In genomic region chr19:29185552-29186232, GRCm38 (mm10) we compare ENCODE assay signal across 12 mouse cellular contexts.
DNase-seq lines count a peak whose midpoint lies in the region; ATAC-seq and TF ChIP-seq lines count a peak whose summit lies in the region.
"Had no signal": no experiment of that assay in that cellular context is flagged by ENCODE, and none has a peak within 500 bp of the region (broad histone marks: within the 10 kb centered on the region; RNA-seq: fewer than 3 reads in every experiment).

No protein-coding gene starts in this region.

- no peaks in the 10 kb centered on the region for H3K4me1 ChIP-seq in intestine, postnatal 0 days (replicated peaks; ENCODE audit: control insufficient read depth, insufficient read depth, low read length)
- H3K4me1 ChIP-seq in intestine, embryonic 16.5 days (ENCODE audit: control insufficient read depth, insufficient read depth, low read length) = no peaks in the 10 kb centered on the region
- peaks cover 26% of the 10 kb centered on the region for H3K4me1 ChIP-seq in liver, embryonic 15.5 days (replicated peaks)
- H3K4me1 ChIP-seq: hindbrain, embryonic 13.5 days had no signal

- H3K4me3 ChIP-seq in intestine, postnatal 0 days (ENCODE audit: low read depth, low read length) = no peak overlapping the region
- H3K4me3 ChIP-seq in intestine, embryonic 16.5 days (ENCODE audit: low read length) = no peak overlapping the region
- H3K4me3 ChIP-seq in liver, embryonic 15.5 days (replicated peaks) = no peak overlapping the region
- H3K4me3 ChIP-seq: embryonic facial prominence, embryonic 13.5 days; hindbrain, embryonic 13.5 days; stomach, embryonic 15.5 days had no signal

- no peaks in the 10 kb centered on the region for H3K36me3 ChIP-seq in intestine, postnatal 0 days (ENCODE audit: control insufficient read depth, insufficient read depth)
- no peaks in the 10 kb centered on the region for H3K36me3 ChIP-seq in intestine, embryonic 16.5 days (ENCODE audit: control insufficient read depth, insufficient read depth, low read length)
- no peaks in the 10 kb centered on the region for H3K36me3 ChIP-seq in liver, embryonic 15.5 days (replicated peaks)
- H3K36me3 ChIP-seq: embryonic facial prominence, embryonic 13.5 days; hindbrain, embryonic 13.5 days; stomach, embryonic 15.5 days had no signal

- no peaks in the 10 kb centered on the region for H3K9me3 ChIP-seq in intestine, postnatal 0 days (ENCODE audit: control insufficient read depth)
- H3K9me3 ChIP-seq in intestine, embryonic 16.5 days (ENCODE audit: control insufficient read depth, low read length) = no peaks in the 10 kb centered on the region
- H3K9me3 ChIP-seq in liver, embryonic 15.5 days (replicated peaks) = no peaks in the 10 kb centered on the region
- H3K9me3 ChIP-seq: embryonic facial prominence, embryonic 13.5 days; hindbrain, embryonic 13.5 days; stomach, embryonic 15.5 days had no signal

- 54% methylated on average over 9 of the region's 9 CpGs for WGBS in intestine, postnatal 0 days
- 58% methylated on average over 9 of the region's 9 CpGs for WGBS in intestine, embryonic 16.5 days
- 31% methylated on average over 9 of the region's 9 CpGs for WGBS in liver, embryonic 15.5 days (ENCODE audit: insufficient replicate concordance)

- no peak for ATAC-seq in intestine, postnatal 0 days
- ATAC-seq in intestine, embryonic 16.5 days = no peak
- peak; percentile 72 for ATAC-seq in activated CD4-positive, CD25-positive, alpha-beta regulatory T cell, adult 4 months
- no peak for ATAC-seq in liver, embryonic 15.5 days (ENCODE audit: insufficient read depth)

- H3K9ac ChIP-seq in intestine, postnatal 0 days (ENCODE audit: low read depth, low read length) = no peak overlapping the region
- H3K9ac ChIP-seq in intestine, embryonic 16.5 days (ENCODE audit: low read depth, low read length) = no peak overlapping the region
- H3K9ac ChIP-seq in liver, embryonic 15.5 days = no peak overlapping the region
- H3K9ac ChIP-seq: embryonic facial prominence, embryonic 13.5 days; hindbrain, embryonic 13.5 days; stomach, embryonic 15.5 days had no signal

- TF ChIP-seq CTCF in intestine, postnatal 0 days (IDR thresholded peaks at IDR 0.05; ENCODE audit: low read depth) = no peak

- H3K27me3 ChIP-seq in intestine, postnatal 0 days (replicated peaks; ENCODE audit: control insufficient read depth, insufficient read depth, low read length) = no peaks in the 10 kb centered on the region
- H3K27me3 ChIP-seq in intestine, embryonic 16.5 days (replicated peaks; ENCODE audit: control insufficient read depth, insufficient read depth, low read length) = no peaks in the 10 kb centered on the region
- H3K27me3 ChIP-seq in liver, embryonic 15.5 days = no peaks in the 10 kb centered on the region
- H3K27me3 ChIP-seq: embryonic facial prominence, embryonic 13.5 days; hindbrain, embryonic 13.5 days; stomach, embryonic 15.5 days had no signal

- H3K4me2 ChIP-seq in intestine, postnatal 0 days (replicated peaks; ENCODE audit: low read depth) = 0 out of 2 replicates have a peak overlapping the region, but pooled peaks have one; percentile 1
- H3K4me2 ChIP-seq in intestine, embryonic 16.5 days (ENCODE audit: low read depth, low read length) = no peak overlapping the region
- H3K4me2 ChIP-seq in liver, embryonic 15.5 days = 0 out of 2 replicates have a peak overlapping the region, but pooled peaks have one; percentile 6
- H3K4me2 ChIP-seq: embryonic facial prominence, embryonic 13.5 days; hindbrain, embryonic 13.5 days; stomach, embryonic 15.5 days had no signal

- peak; percentile 76 for DNase-seq in 3T3-L1 (ENCODE audit: low read depth, low spot score)
- DNase-seq in layer of hippocampus, adult 9-10 months (ENCODE audit: low spot score) = no peak
- no peak for DNase-seq in kidney, postnatal 14 days
- no peak for DNase-seq in ovary, postnatal 36 days (ENCODE audit: low spot score)
- DNase-seq: cerebellum, adult 8-10 months had no signal

- H3K27ac ChIP-seq in intestine, postnatal 0 days (ENCODE audit: low read depth, low read length) = no peak overlapping the region
- no peak overlapping the region for H3K27ac ChIP-seq in intestine, embryonic 16.5 days (ENCODE audit: low read length)
- no peak overlapping the region for H3K27ac ChIP-seq in liver, embryonic 15.5 days (replicated peaks)
- H3K27ac ChIP-seq: embryonic facial prominence, embryonic 13.5 days; hindbrain, embryonic 13.5 days; stomach, embryonic 15.5 days had no signal
